Mouse (Mus musculus) neural tube, embryonic 11.5 days (tissue): ENCODE measurements at regions not wholly inside any gene's neighbourhood (a gene's known extent, or its start where the extent isn't known, plus 50 kb on each side); places are given as distances from the start of the nearest gene placed in this dataset.

Experiments used
- ATAC-seq: fragments of 200-750 bp; cut with Nextera tagmentation; 2 replicates; pipeline ENCODE4 v1.8.0; 2017; ENCODE audit warnings: moderate number of reproducible peaks, mild to moderate bottlenecking, moderate TSS enrichment, moderate library complexity; ENCODE audit not compliant: insufficient read depth, low FRiP score, low TSS enrichment
- DNase-seq: peaks from one replicate; pipeline ENCODE4 v3.0.0-alpha.2; 2015; ENCODE audit warnings: low spot score
- H3K27ac ChIP-seq: fragments of 300-500 bp; sonication (generic); 2 replicates; pipeline ENCODE4 v1.5.1; 2014; ENCODE audit warnings: low read depth, mild to moderate bottlenecking, low read length
- H3K27me3 ChIP-seq: fragments of 300-500 bp; sonication (generic); 2 replicates; pipeline ENCODE4 v1.6.1; 2014; ENCODE audit warnings: mild to moderate bottlenecking, low read length, mixed read lengths; ENCODE audit not compliant: control insufficient read depth, insufficient read depth
- H3K36me3 ChIP-seq: fragments of 300-500 bp; sonication (generic); 2 replicates; pipeline ENCODE4 v1.6.1; 2014; ENCODE audit warnings: mild to moderate bottlenecking, low read length, moderate library complexity, mixed read lengths; ENCODE audit not compliant: control insufficient read depth, insufficient read depth
- H3K4me1 ChIP-seq: fragments of 300-500 bp; sonication (generic); 2 replicates; pipeline ENCODE4 v1.6.1; 2014; ENCODE audit warnings: low read length, mixed read lengths; ENCODE audit not compliant: control insufficient read depth, insufficient read depth
- H3K4me2 ChIP-seq: fragments of 300-500 bp; sonication (generic); 2 replicates; pipeline ENCODE4 v1.6.1; 2014; ENCODE audit warnings: low read depth, mild to moderate bottlenecking, moderate library complexity
- H3K4me3 ChIP-seq: fragments of 300-500 bp; sonication (generic); 2 replicates; pipeline ENCODE4 v1.5.1; 2014; ENCODE audit warnings: low read depth, low read length
- H3K9ac ChIP-seq: fragments of 300-500 bp; sonication (generic); 2 replicates; pipeline ENCODE4 v1.6.1; 2014; ENCODE audit warnings: mild to moderate bottlenecking, low read length
- H3K9me3 ChIP-seq: fragments of 300-500 bp; sonication (generic); 2 replicates; pipeline ENCODE4 v1.6.1; 2016; ENCODE audit warnings: low read length; ENCODE audit not compliant: control insufficient read depth
- WGBS: fragments of 180-500 bp; shearing (Covaris S2); extraction: QIAGEN DNeasy Blood & Tissue Kit; methylation state at CpG from one replicate; pipeline ENCODE4 v1.1.7; 2014; 5-methylcytosine and 5-hydroxymethylcytosine counted together

- H3K4me3 ChIP-seq, result no peak overlapping the region
- H3K4me2 ChIP-seq, result no peak overlapping the region
- no peaks in the 10 kb centered on the region for H3K9me3 ChIP-seq
- H3K27me3 ChIP-seq, result no peaks in the 10 kb centered on the region
- DNase-seq (no peak), ATAC-seq (no peak)
- no peak overlapping the region for H3K9ac ChIP-seq
- no peaks in the 10 kb centered on the region for H3K4me1 ChIP-seq
- H3K27ac ChIP-seq, result no peak overlapping the region
- H3K36me3 ChIP-seq, result no peaks in the 10 kb centered on the region
Observed at GRCm38 (mm10) chr2:78094921-78095320, 148.7 kb upstream of the Cwc22 start.

- 29% methylated on average over 16 of the region's 16 CpGs for WGBS
- Histone ChIP-seq H3K4me3 (no peak overlapping the region), H3K4me2 (0 out of 2 replicates have a peak overlapping the region, but pooled peaks have one; percentile 15), H3K9me3 (no peaks in the 10 kb centered on the region), H3K9ac (no peak overlapping the region), H3K27me3 (no peaks in the 10 kb centered on the region), H3K27ac (no peak overlapping the region), H3K4me1 (no peaks in the 10 kb centered on the region), H3K36me3 (no peaks in the 10 kb centered on the region)
- ATAC-seq (peak; percentile 68), DNase-seq (peak; percentile 50)
Observed at GRCm38 (mm10) chr2:78064321-78065037, 118.3 kb upstream of the Cwc22 start.

- no peak overlapping the region for H3K4me2 ChIP-seq
- no peaks in the 10 kb centered on the region for H3K36me3 ChIP-seq
- H3K27me3 ChIP-seq, result no peaks in the 10 kb centered on the region
- no peak for ATAC-seq
- H3K9ac ChIP-seq, result no peak overlapping the region
- 84% methylated on average over 10 of the region's 10 CpGs for WGBS
- DNase-seq, result no peak
- H3K4me3 ChIP-seq, result no peak overlapping the region
- H3K9me3 ChIP-seq, result no peaks in the 10 kb centered on the region
- H3K4me1 ChIP-seq, result no peaks in the 10 kb centered on the region
- H3K27ac ChIP-seq, result no peak overlapping the region
Observed at GRCm38 (mm10) chr2:78059801-78060416, 113.7 kb upstream of the Cwc22 start.

GRCm38 (mm10) chr2:78058988-78059387 is 112.8 kb upstream of the Cwc22 start:
- H3K27me3 ChIP-seq, result no peaks in the 10 kb centered on the region
- no peak overlapping the region for H3K9ac ChIP-seq
- no peaks in the 10 kb centered on the region for H3K36me3 ChIP-seq
- H3K4me1 ChIP-seq, result no peaks in the 10 kb centered on the region
- WGBS, result 79% methylated on average over 2 of the region's 2 CpGs
- H3K9me3 ChIP-seq, result no peaks in the 10 kb centered on the region
- ATAC-seq (no peak), DNase-seq (no peak)
- no peak overlapping the region for H3K4me2 ChIP-seq
- no peak overlapping the region for H3K4me3 ChIP-seq
- H3K27ac ChIP-seq, result no peak overlapping the region

- Histone ChIP-seq H3K9ac (no peak overlapping the region), H3K27ac (no peak overlapping the region), H3K4me1 (no peaks in the 10 kb centered on the region), H3K4me2 (no peak overlapping the region), H3K4me3 (no peak overlapping the region), H3K36me3 (no peaks in the 10 kb centered on the region), H3K27me3 (no peaks in the 10 kb centered on the region), H3K9me3 (no peaks in the 10 kb centered on the region)
- WGBS, result 82% methylated on average over 3 of the region's 3 CpGs
- no peak for ATAC-seq
- no peak for DNase-seq
Observed at GRCm38 (mm10) chr2:78053910-78054309, 107.7 kb upstream of the Cwc22 start.

- ATAC-seq, result no peak
- DNase-seq, result no peak
- no peak overlapping the region for H3K9ac ChIP-seq
- H3K4me3 ChIP-seq, result no peak overlapping the region
- WGBS, result 97% methylated on average over 7 of the region's 7 CpGs
- no peak overlapping the region for H3K27ac ChIP-seq
- H3K4me1 ChIP-seq, result no peaks in the 10 kb centered on the region
- H3K36me3 ChIP-seq, result no peaks in the 10 kb centered on the region
- H3K9me3 ChIP-seq, result no peaks in the 10 kb centered on the region
- no peak overlapping the region for H3K4me2 ChIP-seq
- H3K27me3 ChIP-seq, result no peaks in the 10 kb centered on the region
Observed at GRCm38 (mm10) chr2:78050542-78050941, 104.4 kb upstream of the Cwc22 start.

- Histone ChIP-seq H3K36me3 (no peaks in the 10 kb centered on the region), H3K27me3 (no peaks in the 10 kb centered on the region), H3K4me1 (no peaks in the 10 kb centered on the region), H3K9ac (no peak overlapping the region), H3K4me3 (no peak overlapping the region), H3K27ac (no peak overlapping the region), H3K9me3 (no peaks in the 10 kb centered on the region), H3K4me2 (peak overlapping the region; percentile 19; the same call in 1 of the 2 replicates)
- DNase-seq (peak; percentile 81), ATAC-seq (peak; percentile 69)
- 17% methylated on average over 8 of the region's 8 CpGs for whole genome bisulfite sequencing
Observed at GRCm38 (mm10) chr2:78049248-78049874, 103.2 kb upstream of the Cwc22 start.

- WGBS, result 67% methylated on average over 6 of the region's 6 CpGs
- ATAC-seq (peak; percentile 21; the same call in 1 of the 2 replicates), DNase-seq (peak; percentile 18)
- Histone ChIP-seq H3K4me1 (no peaks in the 10 kb centered on the region), H3K4me3 (no peak overlapping the region), H3K27me3 (no peaks in the 10 kb centered on the region), H3K4me2 (no peak overlapping the region; the same call in 1 of the 2 replicates), H3K9ac (no peak overlapping the region), H3K36me3 (no peaks in the 10 kb centered on the region), H3K27ac (no peak overlapping the region), H3K9me3 (no peaks in the 10 kb centered on the region)
Observed at GRCm38 (mm10) chr2:78048706-78049055, 102.5 kb upstream of the Cwc22 start.
